Mouse (Mus musculus) stomach, embryonic 14.5 days (tissue): ENCODE results near the gene Xntrpc. TPM values are rescaled to one million over a fixed set of nuclear protein-coding genes. Genes with fewer than 3 reads are reported as not detected.
A peak's percentile ranks its signal among the peaks of the same experiment; 100 is the strongest.

Source experiments
- ATAC-seq: fragments of 200-750 bp; cut with Nextera tagmentation; 2 replicates; pipeline ENCODE4 v1.8.0; 2017; ENCODE audit warnings: low read depth, moderate TSS enrichment; ENCODE audit not compliant: insufficient number of reproducible peaks, insufficient read depth, low FRiP score
- H3K27ac ChIP-seq: fragments of 300-500 bp; sonication (generic); 2 replicates; pipeline ENCODE4 v1.5.1; 2014; ENCODE audit warnings: mild to moderate bottlenecking, low read length, moderate library complexity, mixed read lengths
- H3K27me3 ChIP-seq: fragments of 300-500 bp; sonication (generic); 2 replicates; pipeline ENCODE4 v1.6.1; 2014; ENCODE audit warnings: low read length, control low read depth, mixed read lengths; ENCODE audit not compliant: control insufficient read depth, insufficient read depth
- H3K36me3 ChIP-seq: fragments of 300-500 bp; sonication (generic); 2 replicates; pipeline ENCODE4 v1.6.1; 2014; ENCODE audit warnings: mild to moderate bottlenecking, control low read depth, low read length, moderate library complexity, mixed read lengths; ENCODE audit not compliant: control insufficient read depth, insufficient read depth
- H3K4me1 ChIP-seq: fragments of 300-500 bp; sonication (generic); 2 replicates; pipeline ENCODE4 v1.6.1; 2014; ENCODE audit warnings: low read length, control low read depth, mixed read lengths; ENCODE audit not compliant: control insufficient read depth, insufficient read depth
- H3K4me2 ChIP-seq: fragments of 300-500 bp; sonication (generic); replicated peaks from 2 replicates; pipeline ENCODE4 v1.6.1; 2014; ENCODE audit warnings: low read depth, low read length, control low read depth
- H3K4me3 ChIP-seq: fragments of 300-500 bp; sonication (generic); 2 replicates; pipeline ENCODE4 v1.5.1; 2014; ENCODE audit warnings: low read depth, low read length, control low read depth
- H3K9ac ChIP-seq: fragments of 300-500 bp; sonication (generic); replicated peaks from 2 replicates; pipeline ENCODE4 v1.6.1; 2014; ENCODE audit warnings: low read depth, mild to moderate bottlenecking, control low read depth, low read length, moderate library complexity, mixed read lengths
- H3K9me3 ChIP-seq: fragments of 300-500 bp; sonication (generic); 2 replicates; pipeline ENCODE4 v1.6.1; 2016; ENCODE audit warnings: low read depth, low read length, control low read depth; ENCODE audit not compliant: control insufficient read depth
- WGBS: fragments of 180-500 bp; shearing (Covaris S2); extraction: QIAGEN DNeasy Blood & Tissue Kit; methylation state at CpG from one replicate; pipeline ENCODE4 v1.1.7; 2014; 5-methylcytosine and 5-hydroxymethylcytosine counted together
- polyA plus RNA-seq: library from polyadenylated mRNA; unstranded; fragments of >200 nt; fragmentation: Nextera tagmentation; extraction: Ambion mirVana; gene quantifications from 2 replicates; pipeline ENCODE4 v1.2.1, GENCODE M21; 2014

The Xntrpc gene
- polyA plus RNA-seq, 1 experiment from 2014 or later = 1.8 TPM

GRCm38 (mm10) chr7:102106700-102107141, 41.2 kb downstream of the Xntrpc start:
- Histone ChIP-seq H3K9ac (0 out of 2 replicates have a peak overlapping the region, but pooled peaks have one; percentile 21), H3K27ac (no peak overlapping the region), H3K27me3 (no peaks in the 10 kb centered on the region), H3K4me3 (peak overlapping the region; percentile 24), H3K4me1 (peaks cover 6% of the 10 kb centered on the region; the same call in 1 of the 2 replicates), H3K4me2 (peak overlapping the region; percentile 66), H3K9me3 (no peaks in the 10 kb centered on the region), H3K36me3 (no peaks in the 10 kb centered on the region; the same call in 1 of the 2 replicates)
- WGBS = 16% methylated on average over 21 of the region's 23 CpGs
- ATAC-seq = no peak

- Histone ChIP-seq H3K9ac (no peak overlapping the region), H3K4me3 (no peak overlapping the region), H3K9me3 (no peaks in the 10 kb centered on the region), H3K4me2 (no peak overlapping the region), H3K27ac (no peak overlapping the region), H3K36me3 (no peaks in the 10 kb centered on the region; the same call in 1 of the 2 replicates), H3K4me1 (peaks cover 6% of the 10 kb centered on the region; the same call in 1 of the 2 replicates), H3K27me3 (no peaks in the 10 kb centered on the region)
- WGBS = 89% methylated on average over 1 of the region's 1 CpGs
- ATAC-seq = no peak
These were observed 42.7 kb downstream of the Xntrpc start for GRCm38 (mm10) chr7:102108206-102108605.

GRCm38 (mm10) chr7:102109171-102109570, 43.7 kb downstream of the Xntrpc start, which contains the start of gene Art5:
Art5 (minus strand) TSS chr7:102109489.
- Histone ChIP-seq H3K4me2 (no peak within 1 kb of the TSS), H3K4me1 (peaks cover 6% of the 10 kb centered on the region; the same call in 1 of the 2 replicates), H3K9ac (no peak within 1 kb of the TSS), H3K9me3 (no peaks in the 10 kb centered on the region), H3K4me3 (no peak within 1 kb of the TSS), H3K27ac (no peak within 1 kb of the TSS), H3K27me3 (no peaks in the 10 kb centered on the region), H3K36me3 (no peaks in the 10 kb centered on the region; the same call in 1 of the 2 replicates)
- 77% methylated on average over 7 of the region's 7 CpGs for WGBS
- no peak for ATAC-seq

- H3K4me1 ChIP-seq = peaks cover 6% of the 10 kb centered on the region; the same call in 1 of the 2 replicates
- no peak for ATAC-seq
- no peak overlapping the region for H3K4me2 ChIP-seq
- no peaks in the 10 kb centered on the region for H3K9me3 ChIP-seq
- no peak overlapping the region for H3K4me3 ChIP-seq
- no peaks in the 10 kb centered on the region; the same call in 1 of the 2 replicates for H3K36me3 ChIP-seq
- no peak overlapping the region for H3K9ac ChIP-seq
- H3K27ac ChIP-seq = no peak overlapping the region
- WGBS = 92% methylated on average over 4 of the region's 4 CpGs
- H3K27me3 ChIP-seq = no peaks in the 10 kb centered on the region
These were observed 44.2 kb downstream of the Xntrpc start for GRCm38 (mm10) chr7:102109746-102110145.

GRCm38 (mm10) chr7:102113151-102113729, 47.7 kb downstream of the Xntrpc start:
- Histone ChIP-seq H3K27me3 (no peaks in the 10 kb centered on the region), H3K36me3 (no peaks in the 10 kb centered on the region; the same call in 1 of the 2 replicates), H3K9me3 (no peaks in the 10 kb centered on the region), H3K4me1 (no peaks in the 10 kb centered on the region), H3K4me2 (no peak overlapping the region), H3K9ac (no peak overlapping the region), H3K4me3 (no peak overlapping the region), H3K27ac (no peak overlapping the region)
- ATAC-seq = no peak
- 76% methylated on average over 45 of the region's 45 CpGs for WGBS

- Histone ChIP-seq H3K9me3 (no peaks in the 10 kb centered on the region), H3K4me3 (no peak within 1 kb of the TSS), H3K27me3 (no peaks in the 10 kb centered on the region), H3K4me1 (no peaks in the 10 kb centered on the region), H3K4me2 (no peak within 1 kb of the TSS), H3K9ac (no peak within 1 kb of the TSS), H3K27ac (no peak within 1 kb of the TSS), H3K36me3 (peaks cover 31% of the 10 kb centered on the region)
- ATAC-seq = no peak
- 37% methylated on average over 7 of the region's 7 CpGs for WGBS
These were observed 51.2 kb downstream of the Xntrpc start, which contains the start of gene Chrna10 for GRCm38 (mm10) chr7:102116579-102117331. Chrna10 (minus strand) TSS chr7:102116828.

GRCm38 (mm10) chr7:102117382-102117781, 51.9 kb downstream of the Xntrpc start:
- H3K27ac ChIP-seq = no peak overlapping the region
- ATAC-seq = no peak
- no peak overlapping the region for H3K4me2 ChIP-seq
- no peak overlapping the region for H3K9ac ChIP-seq
- no peaks in the 10 kb centered on the region for H3K27me3 ChIP-seq
- H3K9me3 ChIP-seq = no peaks in the 10 kb centered on the region
- no peaks in the 10 kb centered on the region for H3K4me1 ChIP-seq
- peaks cover 38% of the 10 kb centered on the region for H3K36me3 ChIP-seq
- 78% methylated on average over 5 of the region's 6 CpGs for WGBS
- no peak overlapping the region for H3K4me3 ChIP-seq

- no peak overlapping the region for H3K4me2 ChIP-seq
- H3K9ac ChIP-seq = no peak overlapping the region
- no peaks in the 10 kb centered on the region for H3K9me3 ChIP-seq
- no peaks in the 10 kb centered on the region for H3K4me1 ChIP-seq
- 97% methylated on average over 10 of the region's 10 CpGs for WGBS
- H3K4me3 ChIP-seq = no peak overlapping the region
- no peak overlapping the region for H3K27ac ChIP-seq
- no peak for ATAC-seq
- peaks cover 65% of the 10 kb centered on the region for H3K36me3 ChIP-seq
- no peaks in the 10 kb centered on the region for H3K27me3 ChIP-seq
These were observed 54.8 kb downstream of the Xntrpc start for GRCm38 (mm10) chr7:102120326-102120725.
